Mouse (Mus musculus) heart, embryonic 12.5 days (tissue): ENCODE data around the gene Zfp574. TPM values are rescaled to one million over a fixed set of nuclear protein-coding genes. Genes with fewer than 3 reads are reported as not detected.

Experiments used
- ATAC-seq: fragments of 200-750 bp; cut with Nextera tagmentation; 2 replicates; pipeline ENCODE4 v1.8.0; 2017; ENCODE audit warnings: moderate TSS enrichment, moderate library complexity; ENCODE audit not compliant: insufficient number of reproducible peaks, low FRiP score
- H3K27ac ChIP-seq: fragments of 300-500 bp; sonication (generic); 2 replicates; pipeline ENCODE4 v1.5.1; 2016; ENCODE audit warnings: mild to moderate bottlenecking, moderate library complexity; ENCODE audit not compliant: poor library complexity, severe bottlenecking
- H3K27me3 ChIP-seq: fragments of 300-500 bp; sonication (generic); replicated peaks from 2 replicates; pipeline ENCODE4 v1.6.1; 2016; ENCODE audit warnings: mild to moderate bottlenecking, moderate library complexity
- H3K36me3 ChIP-seq: fragments of 300-500 bp; sonication (generic); 2 replicates; pipeline ENCODE4 v1.6.1; 2016; ENCODE audit warnings: mild to moderate bottlenecking, moderate library complexity
- H3K4me1 ChIP-seq: fragments of 300-500 bp; sonication (generic); replicated peaks from 2 replicates; pipeline ENCODE4 v1.6.1; 2016; ENCODE audit warnings: mild to moderate bottlenecking
- H3K4me2 ChIP-seq: fragments of 300-500 bp; sonication (generic); 2 replicates; pipeline ENCODE4 v1.6.1; 2016; ENCODE audit warnings: mild to moderate bottlenecking, moderate library complexity
- H3K4me3 ChIP-seq: fragments of 300-500 bp; sonication (generic); 2 replicates; pipeline ENCODE4 v1.5.1; 2016; ENCODE audit warnings: mild to moderate bottlenecking
- H3K9ac ChIP-seq: fragments of 300-500 bp; sonication (generic); 2 replicates; pipeline ENCODE4 v1.6.1; 2016; ENCODE audit warnings: mild to moderate bottlenecking, moderate library complexity
- H3K9me3 ChIP-seq: fragments of 300-500 bp; sonication (generic); replicated peaks from 2 replicates; pipeline ENCODE4 v1.6.1; 2016; ENCODE audit warnings: mild to moderate bottlenecking, moderate library complexity
- WGBS: fragments of 180-500 bp; shearing (Covaris S2); methylation state at CpG from one replicate; pipeline ENCODE4 v1.1.7; 2016; 5-methylcytosine and 5-hydroxymethylcytosine counted together
- polyA plus RNA-seq: library from polyadenylated mRNA; unstranded; fragments of >200 nt; fragmentation: Nextera tagmentation; extraction: Ambion mirVana; gene quantifications from 2 replicates; pipeline ENCODE4 v1.2.1, GENCODE M21; 2016

Zfp574 gene
- polyA plus RNA-seq, 1 experiment from 2014 or later: 24.5 TPM

GRCm38 (mm10) chr7:25073924-25074323 is 1.6 kb downstream of the Zfp574 start:
- Histone ChIP-seq H3K9ac (no peak overlapping the region), H3K4me1 (peaks cover 53% of the 10 kb centered on the region), H3K4me2 (no peak overlapping the region), H3K36me3 (peaks cover 4% of the 10 kb centered on the region; the same call in 1 of the 2 replicates), H3K27ac (no peak overlapping the region), H3K4me3 (no peak overlapping the region), H3K9me3 (no peaks in the 10 kb centered on the region), H3K27me3 (no peaks in the 10 kb centered on the region)
- 78% methylated on average over 8 of the region's 8 CpGs for WGBS
- ATAC-seq: no peak

GRCm38 (mm10) chr7:25076296-25076662 is 3.9 kb downstream of the Zfp574 start:
- 17% methylated on average over 7 of the region's 7 CpGs for WGBS
- Histone ChIP-seq H3K9ac (peak overlapping the region; percentile 73), H3K27me3 (no peaks in the 10 kb centered on the region), H3K36me3 (peaks cover 21% of the 10 kb centered on the region), H3K27ac (peak overlapping the region; percentile 95), H3K4me2 (peak overlapping the region; percentile 80), H3K4me1 (peaks cover 42% of the 10 kb centered on the region), H3K4me3 (peak overlapping the region; percentile 78), H3K9me3 (no peaks in the 10 kb centered on the region)
- no peak for ATAC-seq

GRCm38 (mm10) chr7:25076663-25077413 is 4.5 kb downstream of the Zfp574 start:
- WGBS: under 1% methylated on average over 56 of the region's 56 CpGs
- ATAC-seq: peak; percentile 96
- Histone ChIP-seq H3K4me1 (peaks cover 37% of the 10 kb centered on the region), H3K4me3 (peak overlapping the region; percentile 78), H3K9ac (peak overlapping the region; percentile 92), H3K4me2 (peak overlapping the region; percentile 80), H3K27ac (peak overlapping the region; percentile 97), H3K36me3 (peaks cover 26% of the 10 kb centered on the region), H3K27me3 (no peaks in the 10 kb centered on the region), H3K9me3 (no peaks in the 10 kb centered on the region)

GRCm38 (mm10) chr7:25077414-25077755 is 5.0 kb downstream of the Zfp574 start:
- Histone ChIP-seq H3K9me3 (no peaks in the 10 kb centered on the region), H3K4me3 (peak overlapping the region; percentile 78), H3K36me3 (peaks cover 32% of the 10 kb centered on the region), H3K4me1 (peaks cover 37% of the 10 kb centered on the region), H3K9ac (peak overlapping the region; percentile 92), H3K27me3 (no peaks in the 10 kb centered on the region), H3K4me2 (peak overlapping the region; percentile 80), H3K27ac (peak overlapping the region; percentile 97)
- under 1% methylated on average over 33 of the region's 33 CpGs for WGBS
- ATAC-seq: no peak

DNA sequence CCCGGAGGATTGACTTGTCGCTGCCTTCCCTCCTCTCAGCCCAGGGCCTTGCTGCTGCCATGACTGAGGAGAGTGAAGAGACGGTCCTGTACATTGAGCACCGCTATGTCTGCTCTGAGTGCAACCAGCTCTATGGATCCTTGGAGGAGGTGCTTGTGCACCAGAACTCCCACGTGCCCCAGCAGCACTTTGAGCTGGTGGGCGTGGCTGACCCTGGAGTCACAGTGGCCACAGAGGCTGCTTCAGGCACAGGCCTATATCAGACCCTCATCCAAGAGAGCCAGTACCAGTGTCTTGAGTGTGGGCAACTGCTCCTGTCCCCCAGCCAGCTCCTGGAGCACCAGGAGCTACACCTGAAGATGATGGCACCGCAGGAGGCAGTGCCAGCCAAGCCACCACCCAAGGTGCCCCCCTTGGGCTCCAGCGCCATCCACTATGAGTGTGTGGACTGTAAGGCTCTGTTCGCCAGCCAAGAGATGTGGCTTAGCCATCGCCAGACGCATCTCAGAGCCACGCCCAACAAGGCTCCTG is 7.2 kb downstream of the Zfp574 start:
- no peaks in the 10 kb centered on the region for H3K9me3 ChIP-seq
- H3K36me3 ChIP-seq: peaks cover 53% of the 10 kb centered on the region
- no peak overlapping the region for H3K27ac ChIP-seq
- ATAC-seq: no peak
- H3K27me3 ChIP-seq: no peaks in the 10 kb centered on the region
- H3K4me1 ChIP-seq: peaks cover 36% of the 10 kb centered on the region
- no peak overlapping the region for H3K4me3 ChIP-seq
- no peak overlapping the region for H3K4me2 ChIP-seq
- 0 out of 2 replicates have a peak overlapping the region, but pooled peaks have one; percentile 45 for H3K9ac ChIP-seq
- WGBS: 83% methylated on average over 12 of the region's 12 CpGs

DNA sequence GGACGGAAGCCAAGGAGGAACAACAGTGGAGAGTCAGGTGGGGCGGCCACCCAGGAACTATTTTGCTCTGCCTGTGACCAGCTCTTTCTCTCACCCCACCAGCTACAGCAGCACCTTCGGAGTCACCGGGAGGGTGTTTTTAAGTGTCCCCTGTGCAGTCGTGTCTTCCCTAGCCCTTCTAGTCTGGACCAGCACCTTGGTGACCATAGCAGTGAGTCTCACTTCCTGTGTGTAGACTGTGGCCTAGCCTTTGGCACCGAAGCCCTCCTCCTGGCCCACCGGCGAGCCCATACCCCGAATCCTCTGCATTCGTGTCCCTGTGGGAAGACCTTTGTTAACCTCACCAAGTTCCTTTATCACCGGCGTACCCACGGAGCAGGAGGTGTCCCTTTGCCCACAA is 8.1 kb downstream of the Zfp574 start:
- Histone ChIP-seq H3K27me3 (no peaks in the 10 kb centered on the region), H3K27ac (no peak overlapping the region), H3K9ac (no peak overlapping the region), H3K9me3 (no peaks in the 10 kb centered on the region), H3K4me1 (peaks cover 43% of the 10 kb centered on the region), H3K4me3 (no peak overlapping the region), H3K36me3 (peaks cover 62% of the 10 kb centered on the region), H3K4me2 (no peak overlapping the region)
- 94% methylated on average over 13 of the region's 13 CpGs for WGBS
- ATAC-seq: no peak

GRCm38 (mm10) chr7:25082510-25082909 is 10.1 kb downstream of the Zfp574 start:
- WGBS: 86% methylated on average over 4 of the region's 4 CpGs

DNA sequence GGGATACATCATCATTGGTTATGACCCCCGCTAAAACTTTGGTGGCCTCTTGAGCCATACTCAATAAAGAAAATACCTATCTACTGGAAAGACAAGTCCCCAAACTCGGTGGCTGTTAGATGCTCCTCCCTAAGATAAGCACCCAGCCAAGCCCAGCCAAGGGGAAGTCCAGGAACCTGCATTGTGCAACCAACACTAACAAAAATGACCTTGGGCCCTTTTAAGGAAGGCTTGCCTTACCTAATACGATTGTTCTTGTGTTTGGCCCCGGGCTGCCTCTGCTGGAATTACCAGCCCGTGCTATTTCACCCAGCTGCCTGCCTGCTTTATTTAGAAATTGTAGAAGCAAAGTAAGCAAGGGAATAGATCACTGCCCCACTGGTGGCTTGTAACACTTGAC is 12.3 kb downstream of the Zfp574 start:
- ATAC-seq: no peak
- H3K4me3 ChIP-seq: no peak overlapping the region
- no peak overlapping the region for H3K4me2 ChIP-seq
- no peak overlapping the region for H3K9ac ChIP-seq
- H3K36me3 ChIP-seq: peaks cover 60% of the 10 kb centered on the region
- H3K27ac ChIP-seq: peak overlapping the region; percentile 37; the same call in 1 of the 2 replicates
- H3K27me3 ChIP-seq: no peaks in the 10 kb centered on the region
- H3K4me1 ChIP-seq: peaks cover 24% of the 10 kb centered on the region
- no peaks in the 10 kb centered on the region for H3K9me3 ChIP-seq
- 66% methylated on average over 5 of the region's 5 CpGs for WGBS

More at GRCm38 (mm10) chr7:25082510-25082909, 10.1 kb downstream of the Zfp574 start:
- H3K4me1 ChIP-seq: peaks cover 35% of the 10 kb centered on the region
- H3K27ac ChIP-seq: no peak overlapping the region; the same call in 1 of the 2 replicates
- peaks cover 64% of the 10 kb centered on the region for H3K36me3 ChIP-seq
- H3K4me2 ChIP-seq: no peak overlapping the region
- H3K9ac ChIP-seq: no peak overlapping the region
- ATAC-seq: no peak
- H3K4me3 ChIP-seq: no peak overlapping the region
- no peaks in the 10 kb centered on the region for H3K27me3 ChIP-seq
- no peaks in the 10 kb centered on the region for H3K9me3 ChIP-seq

DNA sequence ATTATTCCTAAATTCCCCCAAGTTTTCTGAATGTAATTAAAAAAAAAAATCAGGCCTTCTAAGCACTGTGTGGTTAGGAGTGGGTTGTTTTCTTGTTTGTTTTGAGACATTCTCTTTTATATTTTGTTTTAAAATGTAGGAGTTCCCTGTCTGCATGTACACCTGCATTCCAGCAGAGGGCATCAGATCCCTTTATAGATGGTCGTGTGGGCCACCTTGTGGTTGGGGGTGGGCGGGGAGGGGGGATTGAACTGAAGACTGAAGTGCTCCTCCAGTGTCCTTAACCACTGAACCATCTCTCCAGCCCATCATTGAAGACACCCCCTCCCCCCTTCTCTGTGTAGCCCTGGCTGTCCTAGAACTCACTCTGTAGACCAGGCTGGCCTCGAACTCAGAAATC is 14.3 kb downstream of the Zfp574 start:
- H3K4me2 ChIP-seq: no peak overlapping the region
- H3K4me1 ChIP-seq: peaks cover 28% of the 10 kb centered on the region
- WGBS: 50% methylated on average over 3 of the region's 3 CpGs
- no peak overlapping the region for H3K27ac ChIP-seq
- H3K4me3 ChIP-seq: no peak overlapping the region
- H3K36me3 ChIP-seq: peaks cover 40% of the 10 kb centered on the region
- no peaks in the 10 kb centered on the region for H3K9me3 ChIP-seq
- H3K9ac ChIP-seq: no peak overlapping the region
- 0 out of 2 replicates have a peak, but pooled peaks cover 2% of the 10 kb centered on the region for H3K27me3 ChIP-seq
- ATAC-seq: no peak

DNA sequence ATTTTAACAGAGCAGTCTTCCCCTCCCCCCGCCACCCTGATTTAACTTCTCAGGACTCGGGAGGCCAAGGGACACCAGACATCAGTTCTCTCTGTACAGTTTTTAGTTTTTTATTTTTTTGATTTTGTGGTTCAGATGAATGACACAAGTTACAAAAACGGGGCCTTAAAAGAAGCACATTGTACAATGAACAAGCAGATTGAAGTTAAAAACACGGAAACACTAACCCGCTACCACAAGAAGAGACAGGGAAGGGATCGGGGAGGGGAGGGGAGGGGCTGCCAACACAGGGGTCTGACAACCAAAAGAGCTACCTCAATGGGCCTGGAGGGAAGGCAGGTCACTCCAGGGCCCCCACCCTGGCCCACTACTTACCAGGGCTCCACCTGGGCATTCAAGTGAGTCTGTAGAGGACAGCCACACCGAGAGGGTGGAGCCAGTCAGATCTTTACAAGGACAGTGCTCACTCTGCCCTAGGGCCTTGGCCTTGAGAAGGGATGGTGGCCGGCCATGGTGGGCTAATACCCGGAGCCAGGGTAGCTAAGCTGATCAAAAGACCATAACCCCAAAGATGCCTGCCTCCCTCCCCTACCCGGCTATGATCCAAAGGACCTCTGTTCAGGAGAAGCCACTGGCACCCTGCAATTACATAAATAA is 15.0 kb downstream of the Zfp574 start:
- peaks cover 32% of the 10 kb centered on the region for H3K36me3 ChIP-seq
- H3K27me3 ChIP-seq: peaks cover 6% of the 10 kb centered on the region; the same call in 1 of the 2 replicates
- no peak for ATAC-seq
- no peak overlapping the region for H3K4me2 ChIP-seq
- H3K9me3 ChIP-seq: no peaks in the 10 kb centered on the region
- H3K9ac ChIP-seq: no peak overlapping the region
- H3K4me1 ChIP-seq: peaks cover 28% of the 10 kb centered on the region
- no peak overlapping the region for H3K4me3 ChIP-seq
- 63% methylated on average over 10 of the region's 10 CpGs for WGBS
- no peak overlapping the region for H3K27ac ChIP-seq

GRCm38 (mm10) chr7:25087972-25088371 is 15.6 kb downstream of the Zfp574 start:
- Histone ChIP-seq H3K27me3 (peaks cover 12% of the 10 kb centered on the region), H3K27ac (no peak overlapping the region), H3K9me3 (no peaks in the 10 kb centered on the region), H3K4me3 (no peak overlapping the region), H3K9ac (no peak overlapping the region), H3K4me1 (peaks cover 26% of the 10 kb centered on the region), H3K36me3 (peaks cover 26% of the 10 kb centered on the region), H3K4me2 (no peak overlapping the region)
- ATAC-seq: no peak
- WGBS: 75% methylated on average over 5 of the region's 5 CpGs
